Mouse (Mus musculus) layer of hippocampus, adult 6 months (tissue): ENCODE results near the gene Inpp1. TPM values are rescaled to one million over a fixed set of nuclear protein-coding genes. Genes with fewer than 3 reads are reported as not detected.

Source experiments
- long read RNA-seq, 2 experiments: library from polyadenylated mRNA; unstranded; transcript quantifications; one replicate each; pipeline ENCODE4 v2.0.0; 2019 to 2020
- polyA plus RNA-seq: library from polyadenylated mRNA; unstranded; fragments of <200 nt; fragmentation: Nextera tagmentation; gene quantifications from 2 replicates; pipeline ENCODE4 v1.2.3, GENCODE M21; 2021

The Inpp1 gene
- 29.9 and 33.7 TPM in 2 replicates for polyA plus RNA-seq
- long read RNA-seq, experiment 1, full-length matches to known transcripts, result 58 of 69 reads
- long read RNA-seq, experiment 1, partial matches to known transcripts, result 5 of 69 reads
- long read RNA-seq, experiment 1, other reads (novel, unspliced or antisense), result 6 of 69 reads
- long read RNA-seq, experiment 2, full-length matches to known transcripts, result 176 of 201 reads
- long read RNA-seq, experiment 2, partial matches to known transcripts, result 4 of 201 reads
- long read RNA-seq, experiment 2, other reads (novel, unspliced or antisense), result 21 of 201 reads

DNA sequence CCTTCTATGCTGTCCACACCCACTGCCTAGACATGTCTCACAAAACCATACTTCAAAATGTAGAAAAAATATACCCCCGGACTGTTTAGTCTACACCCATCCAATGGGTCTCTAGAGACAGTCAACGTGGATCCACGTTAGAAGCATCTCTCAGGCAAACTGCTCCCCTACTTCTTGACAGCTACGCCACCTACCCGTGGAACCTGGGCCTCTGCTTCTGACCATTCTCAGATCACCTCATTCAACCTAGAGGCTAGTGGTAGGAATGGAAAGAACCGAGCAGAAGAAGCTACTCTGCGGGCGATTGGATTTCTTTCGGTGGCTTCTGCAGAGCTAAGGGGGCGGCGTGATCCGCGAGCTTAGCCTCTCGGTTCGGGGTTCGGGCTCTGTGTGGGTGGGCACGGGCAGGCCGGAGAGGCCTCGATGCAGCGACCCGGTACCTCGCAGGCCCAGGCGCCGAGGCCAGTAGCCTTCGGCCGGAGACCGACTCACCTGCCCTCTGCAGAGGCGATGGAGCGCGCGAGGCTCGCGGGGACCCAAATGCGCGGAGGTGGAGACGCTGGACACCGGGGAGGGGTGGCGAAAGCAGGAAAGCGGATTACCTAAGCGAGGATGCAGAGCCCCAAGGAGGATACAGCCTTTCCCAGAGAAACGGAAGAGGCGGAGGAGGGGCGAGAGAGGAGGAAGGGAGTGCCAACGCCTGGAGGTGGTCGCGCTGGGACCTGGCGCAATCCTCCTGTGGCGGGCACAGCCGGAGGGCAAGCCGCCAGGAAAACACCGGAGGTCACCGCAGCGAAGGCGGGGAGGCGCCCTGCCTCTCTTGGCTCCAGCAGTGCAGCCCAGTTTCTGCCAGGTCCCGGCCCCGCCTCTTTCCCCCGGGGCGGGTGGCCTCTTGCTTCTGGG, at the start of gene Inpp1:
Inpp1 (minus strand) TSS at position 779 of the 903 bp plus-strand sequence.

DNA sequence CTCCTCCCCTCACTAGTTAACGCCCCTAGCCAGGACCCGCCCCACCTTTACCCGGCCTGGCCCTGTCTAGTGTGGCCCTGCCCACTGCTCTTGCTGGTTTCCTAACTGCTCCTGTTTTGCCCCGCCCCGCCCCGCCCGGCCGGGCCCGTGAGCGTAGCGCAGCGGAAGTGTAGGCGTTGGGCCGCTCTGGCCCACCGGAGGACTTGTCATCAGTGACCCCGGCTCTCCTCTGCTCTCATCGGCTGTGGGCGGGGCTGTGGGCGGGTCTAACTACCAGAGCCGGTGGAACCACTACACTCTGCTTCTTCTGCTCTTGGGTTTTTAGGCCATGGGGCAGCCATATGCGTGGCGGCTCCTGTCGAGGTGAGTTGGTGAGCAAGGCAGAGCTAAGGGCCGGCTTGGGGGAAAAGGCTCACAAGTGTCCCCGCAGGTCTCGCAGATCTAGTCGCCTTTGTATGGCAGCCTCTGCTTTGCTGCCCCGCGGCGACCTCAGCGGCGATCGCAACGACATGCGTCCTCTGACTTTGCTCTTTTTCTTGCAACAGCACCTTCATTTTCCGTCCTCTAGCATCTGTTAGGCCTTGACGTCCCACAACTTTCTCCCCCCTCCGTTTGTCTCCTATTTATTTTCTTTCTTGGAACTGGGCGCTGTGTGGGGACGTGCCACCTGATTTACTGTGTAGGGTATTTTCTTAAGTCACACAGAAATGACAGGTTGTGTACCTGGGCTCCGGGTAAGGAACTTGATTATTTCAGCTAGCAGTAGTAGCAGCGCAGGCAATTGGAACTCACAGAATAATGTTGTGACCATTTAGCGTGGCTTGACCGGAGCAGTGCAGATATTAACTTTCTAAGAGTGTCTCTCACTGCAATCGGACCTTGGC, 27.5 kb upstream of the Inpp1 start, which contains the start of gene Hibch:
Hibch (plus strand) TSS at position 148 of the 884 bp plus-strand sequence.

Other genes starting within 250 kb of the Inpp1 start
- gene Nemp2, start 187.0 kb downstream of the Inpp1 start, polyA plus RNA-seq, result 0.90 TPM in 2 replicates
- 12.6 and 13.6 TPM in 2 replicates for gene Mfsd6, start 90.2 kb downstream of the Inpp1 start, polyA plus RNA-seq
- 13.0 and 17.4 TPM in 2 replicates for gene Hibch, start 27.2 kb upstream of the Inpp1 start, polyA plus RNA-seq
- gene 1700019D03Rik, start 202.5 kb upstream of the Inpp1 start, polyA plus RNA-seq, result 20.3 and 21.4 TPM in 2 replicates
- gene Mstn, start 244.0 kb upstream of the Inpp1 start, polyA plus RNA-seq, result 0.23 and 0.24 TPM in 2 replicates